Mouse (Mus musculus) olfactory bulb, adult 2 months (tissue): ENCODE data around the gene Hspb11. TPM values are rescaled to one million over a fixed set of nuclear protein-coding genes. Genes with fewer than 3 reads are reported as not detected.

ENCODE experiments used
- H3K27ac ChIP-seq: fragments of 200-500 bp; 2 replicates; pipeline ENCODE4 v1.5.1; 2012; ENCODE audit warnings: low read depth, low read length; ENCODE audit not compliant: insufficient read depth
- H3K4me1 ChIP-seq: fragments of 200-500 bp; 2 replicates; pipeline ENCODE4 v1.6.1; 2012; ENCODE audit warnings: low read length; ENCODE audit not compliant: control insufficient read depth, insufficient read depth
- H3K4me3 ChIP-seq: fragments of 200-500 bp; 2 replicates; pipeline ENCODE4 v1.5.1; 2012; ENCODE audit warnings: mild to moderate bottlenecking, low read depth, low read length, moderate library complexity; ENCODE audit not compliant: insufficient read depth
- CTCF ChIP-seq: fragments of 200-500 bp; IDR thresholded peaks from 2 replicates; pipeline ENCODE4 v1.5.1; 2012; ENCODE audit warnings: low read depth, mild to moderate bottlenecking, low read length, moderate library complexity; ENCODE audit not compliant: insufficient read depth
- POLR2A ChIP-seq: fragments of 200-500 bp; IDR thresholded peaks from 2 replicates; pipeline ENCODE4 v1.6.1; 2012; ENCODE audit warnings: mild to moderate bottlenecking, low read depth, low read length, moderate library complexity; ENCODE audit not compliant: insufficient read depth
- WGBS: fragments of 180-500 bp; shearing (Covaris S2); methylation state at CpG from one replicate; pipeline ENCODE4 v1.1.7; 2018; 5-methylcytosine and 5-hydroxymethylcytosine counted together
- polyA plus RNA-seq: library from polyadenylated mRNA; stranded (reverse); fragments of >200 nt; gene quantifications from 2 replicates; pipeline ENCODE4 v1.2.4, GENCODE M21; 2012; ENCODE audit warnings: low replicate concordance; ENCODE audit not compliant: missing spikeins, insufficient read depth, insufficient read length

The Hspb11 gene
- polyA plus RNA-seq, 1 experiment: not detected

DNA sequence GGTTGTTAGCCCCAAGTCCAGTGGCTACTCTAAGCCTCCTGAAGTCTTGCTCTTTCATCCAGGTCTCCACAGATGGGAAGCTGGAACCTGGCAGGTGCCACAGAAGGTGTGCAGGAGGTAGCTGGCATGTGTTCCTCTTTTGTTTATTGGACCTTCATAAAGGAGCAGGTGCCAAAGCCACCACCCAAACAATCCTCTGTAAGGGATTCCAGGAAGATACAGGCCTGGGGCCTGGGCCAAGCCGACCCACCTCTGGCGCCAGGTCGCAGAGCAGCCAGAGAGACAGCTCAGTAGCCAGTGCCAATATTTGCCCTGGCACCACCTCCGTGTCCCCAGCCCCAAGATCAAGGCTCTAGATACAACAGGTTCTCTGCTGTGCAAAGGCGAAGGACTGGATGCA lies 31.9 kb upstream of the Hspb11 start:
- Histone ChIP-seq H3K4me3 (no peak overlapping the region), H3K27ac (no peak overlapping the region), H3K4me1 (0 out of 2 replicates have a peak, but pooled peaks cover 2% of the 10 kb centered on the region)
- TF ChIP-seq POLR2A (no peak), CTCF (no peak)
- WGBS: 83% methylated on average over 5 of the region's 5 CpGs

DNA sequence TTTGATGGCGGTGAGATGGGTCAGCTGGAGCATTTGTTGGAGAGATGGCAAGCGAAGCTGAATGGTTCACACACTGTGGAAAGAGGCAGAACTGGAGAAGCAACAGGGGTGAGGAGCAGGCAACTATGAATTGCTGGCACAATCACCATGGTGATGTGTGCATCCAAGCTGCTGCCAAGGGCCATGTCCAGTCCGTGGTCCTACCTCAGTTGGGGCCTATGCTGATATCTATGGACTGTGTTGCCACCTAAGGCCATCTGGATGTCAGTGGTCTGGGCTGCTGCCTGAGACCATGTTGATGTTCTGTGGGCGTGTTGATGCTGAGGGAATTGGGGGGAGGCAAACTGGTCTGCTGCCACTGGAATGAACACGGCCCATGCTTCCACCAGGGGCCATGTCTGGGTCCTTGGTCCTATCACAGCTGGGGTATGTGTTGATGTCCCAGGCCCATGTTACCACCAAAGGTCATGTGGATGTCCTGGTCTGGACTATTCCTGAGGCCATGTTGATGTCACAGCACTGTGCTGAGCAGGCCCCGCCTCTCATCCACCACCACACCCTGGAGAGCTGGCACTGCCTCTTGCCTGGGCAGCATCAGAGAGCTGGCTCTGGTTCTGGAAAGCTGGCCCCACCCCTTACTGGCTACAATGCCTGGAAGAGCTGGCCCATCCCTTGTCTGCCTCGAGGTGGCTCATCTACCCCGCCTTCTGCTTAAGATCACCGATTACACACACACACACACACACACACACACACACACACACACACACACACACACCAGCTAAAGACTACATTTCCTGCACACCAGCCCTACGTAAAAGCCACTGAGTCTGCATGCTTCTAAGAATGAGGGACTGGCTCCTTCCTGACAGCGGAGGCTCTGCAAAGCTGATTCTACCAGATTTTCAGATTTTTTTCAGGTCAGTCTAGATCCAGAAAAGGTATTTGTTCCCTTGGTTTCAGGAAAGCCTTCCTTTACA lies 29.9 kb upstream of the Hspb11 start:
- H3K4me3 ChIP-seq: no peak overlapping the region
- WGBS: 65% methylated on average over 11 of the region's 11 CpGs
- TF ChIP-seq POLR2A: no peak
- TF ChIP-seq CTCF: no peak
- 0 out of 2 replicates have a peak, but pooled peaks cover 2% of the 10 kb centered on the region for H3K4me1 ChIP-seq
- H3K27ac ChIP-seq: no peak overlapping the region

DNA sequence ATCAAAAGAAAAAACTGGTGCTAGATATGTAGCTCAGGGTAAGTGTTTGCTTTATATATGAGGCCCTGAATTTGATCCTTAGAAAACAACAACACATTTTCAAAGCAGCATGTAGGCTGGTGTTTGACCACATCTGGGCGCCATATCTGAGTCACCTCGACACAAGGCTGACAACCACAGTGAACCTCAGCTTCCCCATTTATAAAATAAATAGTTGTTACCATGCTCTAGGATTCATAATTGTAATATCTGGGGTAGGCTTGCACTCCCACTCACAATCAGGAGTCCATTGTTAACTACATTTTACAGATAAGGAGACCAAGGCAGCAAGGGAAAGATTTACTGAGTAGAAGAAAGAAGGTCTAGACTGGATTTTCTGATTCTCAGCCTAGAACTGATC lies 27.1 kb upstream of the Hspb11 start:
- Histone ChIP-seq H3K4me3 (no peak overlapping the region), H3K4me1 (0 out of 2 replicates have a peak, but pooled peaks cover 2% of the 10 kb centered on the region), H3K27ac (no peak overlapping the region)
- WGBS: 87% methylated on average over 2 of the region's 2 CpGs
- no peak for TF ChIP-seq CTCF
- no peak for TF ChIP-seq POLR2A

DNA sequence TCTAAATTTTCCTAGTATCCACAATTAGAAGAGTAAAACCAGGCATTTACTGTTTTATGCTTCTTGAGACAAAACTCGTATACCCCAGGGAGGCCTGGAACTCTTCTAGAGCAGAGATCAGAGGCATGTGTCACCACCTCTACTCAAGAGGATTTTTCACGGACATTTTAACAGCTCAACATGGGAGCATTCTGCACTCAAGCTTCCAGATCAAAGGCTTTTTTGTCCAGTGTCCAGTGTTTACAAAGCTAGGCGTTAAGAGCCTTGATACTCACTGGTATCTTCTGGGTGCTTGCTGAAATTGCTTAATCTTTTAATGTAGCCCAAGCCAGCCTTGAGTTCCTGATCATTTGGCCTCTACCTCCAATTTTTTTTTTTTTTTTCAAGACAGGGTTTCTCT lies 21.2 kb upstream of the Hspb11 start:
- WGBS: 66% methylated on average over 3 of the region's 3 CpGs
- Histone ChIP-seq H3K4me1 (no peaks in the 10 kb centered on the region), H3K27ac (no peak overlapping the region), H3K4me3 (no peak overlapping the region)
- no peak for TF ChIP-seq POLR2A
- TF ChIP-seq CTCF: no peak

DNA sequence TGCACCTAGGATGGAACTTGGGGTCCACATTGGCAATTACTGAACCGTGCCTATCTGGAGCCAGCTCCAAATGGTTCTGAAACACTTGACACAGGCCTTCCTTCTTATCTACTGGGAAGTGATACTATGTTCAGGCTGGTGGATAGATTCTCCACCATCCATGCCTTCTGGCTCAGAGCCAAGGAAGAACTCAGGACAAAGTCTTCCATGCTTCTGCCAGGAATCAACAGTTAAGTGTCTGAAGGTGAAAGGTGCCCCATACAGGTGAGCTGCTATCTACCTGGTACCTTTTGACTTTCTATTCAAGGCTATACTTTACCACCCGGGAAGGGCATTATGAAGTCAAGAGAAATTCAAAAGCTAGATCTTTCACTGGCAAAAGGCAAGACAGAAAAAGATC lies 15.1 kb upstream of the Hspb11 start:
- no peak overlapping the region for H3K4me3 ChIP-seq
- H3K4me1 ChIP-seq: no peaks in the 10 kb centered on the region
- TF ChIP-seq POLR2A (no peak), CTCF (no peak)
- H3K27ac ChIP-seq: no peak overlapping the region
- 98% methylated on average over 2 of the region's 2 CpGs for WGBS

DNA sequence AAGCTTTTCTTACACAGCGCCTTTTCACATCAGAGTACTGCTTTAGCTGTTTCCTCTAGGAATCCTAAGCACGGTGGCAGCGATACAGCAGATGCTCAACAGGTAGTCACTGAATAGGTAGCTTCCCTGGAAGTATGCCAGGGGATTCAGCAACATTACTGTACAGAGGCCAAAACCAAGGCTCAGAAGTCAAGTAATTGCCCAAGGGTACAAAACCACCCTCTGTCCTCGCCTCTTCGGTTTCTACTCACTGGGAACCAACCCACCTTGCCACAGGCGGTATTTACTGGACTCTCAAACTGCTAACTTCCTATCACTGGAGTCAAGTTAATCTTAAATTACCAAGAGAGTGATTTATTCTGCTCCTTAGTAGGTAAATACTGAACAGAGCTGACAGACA lies 13.2 kb upstream of the Hspb11 start:
- H3K4me1 ChIP-seq: no peaks in the 10 kb centered on the region
- H3K4me3 ChIP-seq: no peak overlapping the region
- TF ChIP-seq POLR2A: no peak
- TF ChIP-seq CTCF: no peak
- 96% methylated on average over 6 of the region's 6 CpGs for WGBS
- H3K27ac ChIP-seq: no peak overlapping the region

DNA sequence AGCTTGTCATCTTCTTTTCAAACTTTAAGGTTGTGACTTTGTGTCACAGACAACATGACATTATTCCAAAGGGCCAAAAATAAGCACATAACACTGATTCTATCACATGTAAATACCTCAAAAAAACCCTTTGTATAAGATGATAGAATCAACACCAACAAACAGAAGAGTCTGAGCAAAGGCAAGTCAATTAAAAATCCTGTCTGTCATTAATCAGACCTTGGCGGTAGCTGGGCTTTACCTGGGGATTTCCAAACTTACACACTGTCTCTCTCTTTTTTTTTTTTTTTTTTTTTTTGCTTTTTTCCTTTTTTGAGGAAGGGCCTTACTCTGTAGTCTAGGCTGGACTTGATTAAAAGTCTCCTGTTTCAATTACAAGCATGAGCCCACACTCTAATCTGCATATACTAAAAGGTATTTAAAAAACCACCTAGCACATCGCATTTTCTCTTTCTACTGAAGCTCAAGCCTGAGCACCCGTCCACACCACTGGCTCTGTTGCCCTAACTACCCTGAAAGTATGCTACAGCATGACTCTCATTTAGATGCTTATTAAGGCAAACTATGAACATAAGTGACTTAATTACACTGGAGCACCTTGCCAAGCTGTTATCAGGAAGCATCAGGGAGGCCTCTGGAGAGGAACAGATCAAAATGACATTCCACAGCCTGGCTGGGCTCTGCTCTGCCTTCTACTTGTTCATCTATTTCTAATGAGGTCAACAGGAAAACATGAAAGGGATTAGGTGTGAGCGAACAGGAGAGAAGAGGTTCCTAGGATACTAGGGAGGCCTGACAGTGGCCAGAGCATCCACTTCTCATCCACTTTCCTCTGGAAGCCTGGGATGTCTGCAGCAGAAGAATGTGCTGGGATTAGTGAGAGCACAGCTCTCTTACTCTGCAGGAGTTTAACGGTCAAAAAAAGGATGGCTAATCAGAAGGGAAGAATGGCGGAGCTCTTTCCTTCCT lies 9.7 kb upstream of the Hspb11 start:
- TF ChIP-seq CTCF: no peak
- no peak for TF ChIP-seq POLR2A
- no peak overlapping the region for H3K4me3 ChIP-seq
- 68% methylated on average over 6 of the region's 6 CpGs for WGBS
- no peak overlapping the region for H3K27ac ChIP-seq
- H3K4me1 ChIP-seq: peaks cover 7% of the 10 kb centered on the region

DNA sequence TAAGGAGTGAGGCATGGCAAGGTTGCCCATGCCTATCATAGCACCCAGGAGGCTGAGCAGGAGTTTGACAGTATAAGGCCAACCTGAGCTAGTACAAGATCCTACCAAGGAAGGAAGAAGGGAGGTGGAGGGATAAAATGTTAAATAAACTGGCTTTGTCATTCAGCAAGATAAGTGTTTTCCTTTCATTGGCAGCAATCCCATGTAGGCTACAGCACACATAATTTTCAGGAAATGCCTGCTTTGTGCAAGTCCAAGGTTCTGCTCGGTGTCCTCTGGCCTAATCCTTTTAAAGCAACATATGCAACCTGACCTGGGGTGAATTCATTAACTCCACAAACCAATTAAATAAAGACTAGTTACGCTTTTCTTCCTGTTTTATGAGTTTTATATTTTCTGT lies 8.0 kb upstream of the Hspb11 start:
- Histone ChIP-seq H3K4me3 (no peak overlapping the region), H3K4me1 (peaks cover 11% of the 10 kb centered on the region), H3K27ac (no peak overlapping the region)
- 75% methylated on average over 2 of the region's 2 CpGs for WGBS
- no peak for TF ChIP-seq POLR2A
- TF ChIP-seq CTCF: no peak
